Mouse (Mus musculus) left cerebral cortex, adult 9 months (tissue): ENCODE results near the gene Zfp607a.
"Not testable (repeated sequence)": the region's sequence is repeated elsewhere in the genome, so short reads cannot be mapped to it uniquely, and the experiment has no call there.

Experiments
- DNase-seq, 2 experiments: peaks; one replicate each; pipeline ENCODE4 v3.0.0; 2022; ENCODE audit warnings: low spot score in 2 of 2

Zfp607a gene

DNA sequence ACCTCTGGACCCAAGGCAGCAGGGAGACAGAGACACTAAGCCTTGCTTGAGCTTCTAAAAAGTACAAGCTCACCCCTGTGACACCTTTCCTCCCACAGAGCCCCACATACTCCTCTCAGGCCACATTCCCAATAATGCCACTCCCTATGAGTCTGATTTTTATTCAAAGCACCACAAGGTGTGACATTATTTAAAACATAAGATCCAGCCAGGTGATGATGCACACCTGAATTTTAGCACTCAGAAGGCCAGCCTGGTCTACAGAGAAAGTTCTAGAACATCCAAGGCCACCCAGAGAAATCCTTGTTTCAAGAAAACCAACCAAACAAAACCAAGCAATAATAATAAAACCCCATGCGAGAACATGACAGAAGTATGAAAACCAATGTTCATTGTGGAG lies at the start of gene Zfp607a:
Zfp607a (plus strand) TSS at position 301 of the 400 bp plus-strand sequence.
- DNase-seq: no peak

DNA sequence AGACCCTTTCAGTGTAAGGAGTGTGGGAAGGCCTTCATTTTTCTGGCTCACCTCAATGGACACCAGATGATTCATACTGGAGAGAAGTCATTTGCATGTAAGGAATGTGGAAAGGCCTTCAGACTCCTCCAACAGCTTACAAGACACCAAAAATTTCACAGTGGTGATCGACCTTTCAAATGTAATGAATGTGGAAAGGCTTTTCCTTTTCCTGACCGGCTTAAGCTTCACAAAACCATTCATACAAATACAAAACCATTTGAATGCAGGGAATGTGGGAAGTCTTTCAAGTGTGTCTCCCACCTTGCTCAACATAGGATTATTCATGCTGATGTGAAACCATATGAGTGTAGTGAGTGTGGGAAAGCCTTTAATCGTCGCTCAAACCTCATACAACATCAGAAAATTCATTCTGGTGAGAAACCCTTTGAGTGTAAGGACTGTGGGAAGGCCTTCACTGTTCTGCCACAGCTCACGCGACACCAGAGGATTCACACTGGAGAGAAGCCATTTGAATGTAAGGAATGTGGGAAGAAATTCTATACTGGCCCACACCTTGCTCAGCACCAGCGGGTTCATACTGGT lies 38.7 kb upstream of the Zfp607a start:
- DNase-seq: no peak

DNA sequence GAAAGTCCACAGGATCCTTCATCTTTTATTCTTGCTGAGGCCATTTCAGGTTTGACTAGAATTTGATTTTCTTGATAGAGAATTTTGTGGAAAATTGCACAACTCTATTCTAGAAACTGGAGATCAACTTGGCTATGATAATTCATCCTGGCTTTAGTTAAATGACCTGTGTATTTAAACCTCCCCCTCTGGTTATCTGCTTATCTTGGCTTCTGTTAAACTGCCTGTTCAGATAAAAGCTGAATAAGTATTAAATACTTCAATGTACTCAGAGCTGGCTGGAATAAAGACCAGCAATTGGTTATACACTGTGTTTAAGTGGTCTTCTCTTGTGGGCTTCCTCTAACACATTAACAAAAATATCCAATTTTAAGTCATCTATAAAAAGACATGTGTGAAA lies 34.7 kb upstream of the Zfp607a start:
- DNase-seq: no peak

DNA sequence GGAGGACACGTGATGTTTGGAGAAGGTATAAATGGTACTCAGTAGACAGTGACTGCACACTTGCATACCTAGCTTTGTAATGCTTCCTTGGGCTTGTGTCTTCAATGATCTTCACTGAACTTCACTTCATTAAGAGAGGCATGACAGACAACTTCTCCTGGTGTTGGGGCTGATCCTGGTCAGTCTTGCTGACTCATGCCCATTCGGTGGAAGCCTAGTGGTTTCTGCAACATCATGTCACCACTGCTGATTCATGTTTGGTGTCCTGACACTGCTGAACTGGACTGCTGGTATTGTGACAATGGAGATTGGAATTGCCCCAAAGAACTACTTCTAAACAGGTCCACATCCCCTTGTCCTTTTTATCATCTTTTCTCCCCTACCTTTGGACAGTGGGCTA lies 23.2 kb upstream of the Zfp607a start:
- no peak for DNase-seq

DNA sequence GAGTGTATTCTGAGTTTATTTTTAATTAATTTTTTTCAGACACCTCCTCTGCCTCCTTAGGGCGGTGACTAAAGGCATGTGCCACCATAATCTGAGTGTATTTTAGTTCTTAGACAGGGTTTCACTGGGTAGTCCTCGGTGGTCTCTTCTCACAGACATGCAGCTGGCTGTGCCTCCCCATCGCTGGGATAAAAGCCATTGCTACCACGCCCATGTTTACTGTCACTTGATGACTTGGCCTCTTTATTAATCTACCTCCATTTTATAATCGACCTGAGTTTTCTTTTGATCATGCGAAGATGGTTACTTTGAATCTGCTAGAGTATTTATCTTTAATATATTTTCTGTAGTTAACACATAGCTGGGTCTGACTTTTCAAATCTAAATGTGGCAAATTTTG lies 19.4 kb upstream of the Zfp607a start:
- DNase-seq: no peak

DNA sequence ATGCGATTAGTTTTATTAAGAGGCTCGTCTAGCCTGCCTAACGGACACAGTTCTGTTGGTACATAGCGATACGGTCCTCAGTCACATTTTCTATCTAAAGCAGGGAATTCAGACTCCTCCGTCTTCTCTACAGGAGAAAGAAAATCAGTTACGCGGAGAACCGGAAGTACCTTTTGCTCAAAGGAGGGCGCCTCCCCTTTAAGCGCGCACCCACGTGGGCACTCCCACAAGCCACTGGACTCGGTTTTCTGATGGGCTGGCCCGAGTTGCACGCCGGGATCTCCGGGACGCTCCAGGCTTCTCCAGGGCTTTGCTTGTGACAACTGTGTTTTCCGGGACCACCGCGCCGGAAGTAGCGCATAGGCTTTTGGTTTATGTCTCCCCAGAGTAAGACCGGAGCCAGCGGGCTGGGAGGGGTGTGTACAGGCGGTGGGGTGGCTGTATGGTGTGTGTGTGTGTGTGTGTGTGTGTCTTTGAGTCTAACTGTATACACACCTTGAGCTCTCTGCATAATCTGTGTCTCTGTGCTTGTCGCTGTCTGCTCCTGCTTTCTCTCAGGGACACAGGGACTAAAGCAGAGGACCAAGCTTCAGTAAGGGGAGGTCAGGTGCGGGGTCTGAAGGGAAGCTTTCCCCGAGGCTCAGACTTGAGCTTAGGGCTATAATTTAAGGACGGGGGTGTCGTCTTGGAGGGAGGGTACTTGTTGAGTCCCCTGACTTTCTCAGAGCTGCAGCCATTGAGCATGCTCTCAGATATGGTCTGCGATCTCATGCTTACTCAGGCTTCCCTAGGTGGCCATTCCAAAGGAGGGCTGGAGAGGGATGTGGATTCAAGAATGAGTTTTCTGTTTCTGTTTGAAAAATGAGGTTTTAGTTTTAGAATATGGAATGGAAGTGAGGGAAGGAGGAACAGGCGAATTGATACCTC lies 18.7 kb upstream of the Zfp607a start, which contains the start of gene Zfp59:
Zfp59 (plus strand) TSS at position 285 of the 927 bp plus-strand sequence.
- peak; percentile 83 to 92 for DNase-seq

DNA sequence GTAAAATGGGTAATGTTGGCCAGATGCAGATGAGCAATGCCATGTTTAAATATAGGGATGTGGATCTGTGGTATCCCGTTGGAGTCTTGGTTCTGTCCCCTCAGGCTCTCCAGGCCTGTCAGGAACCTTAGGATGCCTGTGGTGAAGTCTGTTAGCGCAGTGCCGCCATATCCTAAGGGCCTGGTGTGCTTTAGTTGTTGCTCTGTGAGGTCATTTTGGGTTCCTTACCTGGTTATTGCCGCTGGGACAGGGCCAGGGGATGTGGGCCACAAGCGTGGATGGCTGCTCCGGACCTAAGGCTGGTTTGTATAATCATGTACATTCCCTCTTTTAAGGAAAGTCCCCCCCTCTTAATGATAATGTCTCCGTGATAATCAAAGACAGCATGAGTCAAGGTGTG lies 17.7 kb upstream of the Zfp607a start:
- DNase-seq: no peak

DNA sequence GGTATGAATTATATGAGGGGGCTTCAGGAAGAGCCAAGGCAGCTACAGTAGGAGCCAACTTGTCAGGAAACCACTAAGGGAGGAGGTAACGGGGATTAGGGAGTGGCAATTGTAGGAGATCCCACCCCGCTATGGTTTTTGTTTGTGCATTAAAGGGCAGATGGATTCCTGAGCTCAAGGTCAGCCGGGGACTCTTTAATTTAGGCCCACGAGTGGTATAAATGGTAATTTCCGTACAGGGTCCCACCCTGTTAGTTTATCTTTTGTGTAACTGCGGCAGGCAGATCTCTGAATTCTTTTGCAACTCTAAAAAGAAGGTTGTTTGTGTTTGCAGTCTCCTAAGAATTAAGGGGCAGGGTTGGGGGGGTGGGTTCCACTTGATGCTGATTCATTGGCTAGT lies 17.2 kb upstream of the Zfp607a start:
- no peak for DNase-seq

DNA sequence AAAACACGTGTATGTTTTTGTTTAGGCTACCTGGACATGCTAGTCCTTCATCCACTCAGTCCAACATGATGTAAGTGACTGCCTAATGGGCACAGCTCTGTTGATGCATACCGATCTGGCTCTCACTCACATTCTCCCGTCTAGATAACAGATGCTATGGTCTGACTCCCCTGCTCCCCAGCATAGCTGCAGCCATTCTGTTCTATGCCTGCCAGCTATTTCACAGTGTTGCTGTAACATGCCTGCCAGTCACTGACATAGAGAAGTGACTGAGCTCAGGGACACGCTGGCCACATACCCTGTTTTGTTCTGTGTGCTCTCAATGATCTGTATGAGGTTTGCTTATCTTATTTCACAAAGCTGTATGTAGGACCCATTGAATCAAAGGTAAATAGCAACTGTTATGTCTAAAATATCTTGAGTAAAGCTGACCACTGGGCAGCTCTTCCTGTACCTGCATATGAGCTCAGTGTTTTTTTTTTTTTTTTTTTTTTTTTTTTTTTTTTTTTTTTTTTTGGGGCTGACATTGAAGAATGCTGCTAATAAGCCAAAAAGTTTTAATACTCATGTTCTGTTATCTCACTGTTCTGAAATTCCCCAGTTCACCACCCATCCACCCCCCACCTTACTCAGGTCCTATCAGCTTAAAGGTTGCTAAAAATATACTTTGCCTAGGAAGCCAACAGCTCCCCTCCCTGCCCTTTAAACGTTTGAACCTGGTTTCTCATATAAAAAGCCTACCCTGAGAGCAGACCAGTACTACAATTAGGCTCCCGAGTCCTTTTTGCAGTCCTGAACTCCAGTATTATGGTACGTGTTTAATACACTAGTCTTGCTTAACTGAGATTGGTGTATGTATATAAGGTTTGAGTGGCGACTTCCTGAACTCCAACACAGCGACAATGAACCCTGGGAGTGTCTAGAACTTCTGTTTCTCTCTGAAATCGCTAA lies 2.2 kb downstream of the Zfp607a start:
- no peak for DNase-seq

DNA sequence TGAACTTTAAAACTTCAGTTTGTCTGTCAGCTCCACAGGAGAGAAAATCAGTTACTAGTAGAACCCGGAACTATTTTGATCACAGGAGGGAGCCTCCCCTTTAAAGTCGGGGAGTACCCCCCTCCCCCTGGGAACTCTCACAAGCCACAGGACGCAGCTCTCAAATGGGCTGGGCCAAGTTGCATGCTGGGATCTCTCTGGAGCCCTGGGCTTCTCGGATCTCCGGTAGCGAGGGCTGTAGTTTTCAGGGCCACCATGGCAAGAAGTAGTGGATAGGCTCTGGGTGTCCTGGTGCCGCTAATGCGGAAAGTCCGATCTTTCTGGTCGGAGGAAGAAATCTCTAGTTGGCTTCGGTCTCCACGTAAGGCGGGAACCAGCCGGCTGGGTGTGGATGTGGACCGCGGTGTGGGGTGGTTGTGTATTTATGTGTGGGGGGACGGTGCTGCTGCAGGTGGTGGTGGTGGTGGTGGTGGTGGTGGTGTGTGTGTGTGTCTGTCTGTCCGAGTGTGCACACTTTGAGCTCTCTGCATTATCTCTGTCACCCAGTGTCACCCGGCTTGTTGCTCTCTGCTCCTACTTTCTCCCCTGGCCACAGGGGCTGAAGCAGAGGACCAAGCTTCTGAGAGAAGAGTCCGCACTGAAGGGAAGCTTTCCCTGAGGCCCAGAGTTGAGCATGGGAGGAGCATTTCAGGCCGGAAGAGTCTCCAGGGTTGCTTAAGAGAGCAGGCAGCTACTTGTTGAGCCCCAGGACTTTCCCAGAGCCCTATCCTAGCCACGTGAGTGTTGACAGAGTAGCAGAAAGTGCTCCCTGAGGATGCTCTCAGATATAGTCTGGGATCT lies 3.3 kb downstream of the Zfp607a start:
- DNase-seq: peak; percentile 19 to 39

DNA sequence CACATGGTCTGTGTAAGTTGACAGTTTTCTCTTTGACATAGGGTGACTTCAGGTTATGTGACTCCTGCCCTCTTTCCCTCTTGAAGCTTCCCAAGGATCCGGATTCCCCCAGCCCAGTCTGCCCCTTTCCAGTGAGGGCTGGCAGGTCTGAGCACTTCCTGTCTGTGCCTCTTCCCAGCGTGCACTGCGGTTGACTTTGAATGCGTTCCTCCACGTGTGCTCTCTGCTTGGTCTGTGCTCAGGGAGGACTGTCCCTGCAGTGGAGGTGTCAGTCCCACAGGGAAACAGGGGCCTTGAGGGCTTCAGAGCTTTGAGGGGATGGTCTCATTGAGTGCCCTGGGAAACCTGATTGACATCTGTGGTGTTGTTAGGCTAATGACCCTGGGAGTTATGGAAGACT lies 5.3 kb downstream of the Zfp607a start:
- DNase-seq: not testable (repeated sequence)

DNA sequence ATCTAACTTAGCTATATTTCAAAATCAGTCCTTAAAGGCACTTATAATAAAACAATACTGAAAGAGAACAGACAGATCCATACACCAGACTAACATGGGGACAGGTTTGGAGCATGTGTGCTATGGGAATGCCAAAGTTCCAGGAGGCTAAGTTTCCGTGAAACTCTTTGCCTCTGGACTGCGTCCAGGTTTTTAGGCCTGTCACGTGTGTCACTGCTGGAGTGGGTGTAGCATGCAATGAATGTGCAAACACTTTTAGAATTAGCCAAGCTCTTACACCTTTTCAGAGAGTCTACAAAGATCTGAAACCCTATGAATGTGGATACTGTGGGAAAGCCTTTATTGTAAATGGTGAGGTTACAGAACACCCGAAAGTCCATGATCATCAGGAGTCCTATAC lies 24.4 kb downstream of the Zfp607a start:
- DNase-seq: no peak

DNA sequence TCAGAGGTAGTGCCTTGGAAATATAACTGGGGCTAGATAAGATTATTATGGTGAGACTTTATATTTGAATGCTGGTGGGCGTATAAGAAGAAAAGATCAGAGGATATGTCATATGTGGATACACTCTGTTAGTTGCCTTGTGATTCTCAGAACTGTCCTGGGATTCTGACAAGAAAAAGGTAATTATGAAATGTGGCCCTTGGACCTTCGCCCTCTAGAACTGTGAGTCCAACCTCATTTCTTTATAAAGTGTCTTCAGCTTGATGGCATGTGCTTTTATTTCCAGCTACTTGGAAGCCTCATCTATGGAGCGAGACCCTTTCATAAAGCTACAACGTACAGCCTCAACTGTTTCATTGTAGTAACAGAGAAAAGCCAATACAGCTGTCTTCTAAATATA lies 43.3 kb downstream of the Zfp607a start:
- no peak for DNase-seq

DNA sequence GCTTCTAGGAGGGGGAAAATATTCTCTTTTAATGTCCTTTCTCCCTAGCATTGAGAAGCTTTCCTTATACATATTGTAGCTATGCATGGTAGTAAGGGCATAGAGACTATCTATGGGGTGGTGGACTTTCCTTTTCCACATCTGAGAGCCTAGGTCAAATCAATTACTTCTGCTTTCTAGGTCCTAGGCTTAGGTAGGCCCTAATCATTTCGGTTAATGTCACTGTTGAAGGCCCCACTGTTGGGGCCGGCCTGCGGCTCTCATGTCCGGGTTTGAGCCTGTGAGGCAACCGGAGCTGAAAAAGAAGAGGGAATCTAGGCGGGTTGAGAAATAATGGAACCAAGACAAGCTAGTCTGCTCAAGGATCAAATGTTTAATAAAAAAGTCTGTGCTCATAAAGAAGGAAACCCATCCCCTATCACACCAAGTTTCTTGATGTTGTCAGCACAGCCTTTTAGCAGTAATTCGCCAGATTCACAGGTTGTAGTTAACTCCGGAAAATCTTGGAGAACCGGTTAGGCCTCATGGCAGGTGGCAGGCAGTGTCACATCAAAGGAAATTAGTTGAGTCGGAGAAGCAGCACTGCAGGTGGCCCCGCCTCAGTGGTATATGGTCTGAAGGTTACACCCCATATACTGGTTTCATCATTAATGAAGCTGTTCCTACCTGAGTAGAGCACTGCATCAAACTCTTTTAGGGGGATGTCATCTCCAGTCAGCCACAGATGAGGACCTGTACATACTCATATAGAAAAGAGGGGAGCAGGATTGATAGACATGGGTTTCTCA lies 47.9 kb downstream of the Zfp607a start:
- no peak for DNase-seq

DNA sequence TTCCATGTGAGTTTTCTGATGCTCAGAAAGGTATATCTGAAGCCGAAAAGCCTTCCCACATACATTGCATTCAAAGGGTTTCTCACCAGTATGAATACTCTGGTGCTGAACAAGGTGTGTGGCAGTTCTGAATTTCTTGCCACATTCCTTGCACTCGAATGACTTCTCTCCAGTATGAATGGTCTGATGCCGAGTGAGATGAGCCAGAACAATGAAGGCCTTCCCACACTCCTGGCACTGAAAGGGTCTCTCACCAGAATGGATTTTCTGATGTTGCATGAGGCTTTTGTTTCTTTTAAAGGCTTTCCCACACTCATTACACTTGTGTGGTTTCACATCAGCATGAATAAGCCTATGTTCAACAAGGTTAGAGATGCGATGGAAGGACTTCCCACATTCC lies 53.6 kb downstream of the Zfp607a start:
- not testable (repeated sequence) for DNase-seq

DNA sequence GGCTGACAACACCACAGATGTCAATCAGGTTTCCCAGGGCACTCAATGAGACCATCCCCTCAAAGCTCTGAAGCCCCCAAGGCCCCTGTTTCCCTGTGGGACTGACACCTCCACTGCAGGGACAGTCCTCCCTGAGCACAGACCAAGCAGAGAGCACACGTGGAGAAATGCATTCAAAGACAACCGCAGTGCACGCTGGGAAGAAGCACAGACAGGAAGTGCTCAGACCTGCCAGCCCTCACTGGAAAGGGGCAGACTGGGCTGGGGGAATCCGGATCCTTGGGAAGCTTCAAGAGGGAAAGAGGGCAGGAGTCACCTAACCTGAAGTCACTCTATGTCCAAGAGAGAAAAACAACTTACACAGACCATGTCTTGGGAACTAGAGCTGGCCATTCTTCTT lies 69.7 kb downstream of the Zfp607a start:
- not testable (repeated sequence) for DNase-seq

DNA sequence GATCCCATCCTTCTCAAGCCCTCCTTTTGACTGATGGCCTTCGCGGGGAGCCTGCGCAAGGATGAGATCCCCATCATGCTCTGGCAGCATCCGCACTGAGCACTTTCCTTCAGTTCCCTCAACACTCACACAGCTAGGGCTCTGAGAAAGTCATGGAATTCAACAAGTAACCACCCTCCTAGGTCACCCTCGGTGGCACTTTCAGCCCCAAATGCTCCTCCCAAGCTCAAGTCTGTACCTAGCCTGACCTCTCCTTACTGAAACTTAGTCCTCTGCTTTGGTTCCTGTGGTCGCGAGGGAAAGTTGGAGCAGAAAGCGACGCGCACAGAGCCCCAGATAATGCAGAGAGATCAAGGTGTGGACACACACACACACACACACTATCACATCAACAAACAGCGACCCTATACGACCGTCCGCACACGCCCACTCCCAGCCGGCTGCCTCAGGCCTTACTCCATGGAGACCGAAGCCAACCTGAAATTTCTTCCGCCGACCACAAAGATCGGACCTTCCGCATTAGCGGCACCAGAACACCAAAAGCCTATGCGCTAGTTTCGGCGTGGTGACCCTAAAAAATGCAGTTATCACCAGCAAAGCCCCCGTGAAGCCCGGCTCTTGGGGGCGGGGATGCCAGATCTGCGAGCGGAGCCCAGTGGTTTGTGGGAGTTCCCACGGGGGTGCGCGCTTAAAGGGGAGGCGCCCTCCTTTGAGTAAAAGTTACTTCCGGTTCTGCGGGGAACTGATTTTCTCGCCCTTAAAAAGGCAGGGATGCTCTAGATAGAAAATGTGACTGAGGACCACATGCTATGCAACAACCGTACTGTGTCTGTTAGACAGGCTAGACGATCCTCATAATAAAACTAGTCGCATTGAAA lies 71.7 kb downstream of the Zfp607a start, which contains the start of gene Zfp974:
Zfp974 (minus strand) TSS at position 643 of the 878 bp plus-strand sequence.
- peak in 1 of 2 experiments; percentile 64 for DNase-seq
